Mouse (Mus musculus) stomach, postnatal 0 days (tissue): ENCODE results near the gene Tubal3.

ENCODE experiments used
- CTCF ChIP-seq: IDR thresholded peaks from 2 replicates; pipeline ENCODE4 v1.5.1; 2016; ENCODE audit warnings: antibody characterized with exemption, low read depth, mild to moderate bottlenecking, moderate library complexity
- EP300 ChIP-seq: optimal IDR thresholded peaks from 2 replicates; pipeline ENCODE3; 2016; ENCODE audit warnings: antibody characterized with exemption

DNA sequence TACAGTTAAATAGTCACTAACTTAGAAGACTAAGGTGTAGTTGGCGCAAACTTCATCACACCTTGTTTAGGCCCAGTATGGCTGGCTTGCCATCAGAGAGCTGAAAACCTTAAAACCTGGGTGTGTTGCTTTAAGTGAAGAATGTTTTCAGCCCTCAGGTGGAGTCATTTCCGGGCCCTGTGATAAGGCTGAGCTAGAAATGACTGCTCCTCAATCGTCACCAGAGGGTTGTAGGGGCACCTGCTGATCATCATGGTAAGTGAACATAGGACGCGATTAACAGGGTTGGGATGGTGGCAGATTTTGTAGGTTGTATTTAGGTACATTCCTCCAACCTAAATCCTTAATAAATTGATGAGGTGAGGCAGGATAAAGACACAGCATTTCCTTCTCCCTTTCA lies 6.4 kb downstream of the Tubal3 start:
- no peak for TF ChIP-seq CTCF
- no peak for TF ChIP-seq EP300
